Mouse (Mus musculus) C2C12 (cell line): Measurements from ENCODE around the gene Lmbr1l. TPM values are rescaled to one million over a fixed set of nuclear protein-coding genes. Genes with fewer than 3 reads are reported as not detected.
"Not testable (repeated sequence)": the region's sequence is repeated elsewhere in the genome, so short reads cannot be mapped to it uniquely, and the experiment has no call there.

Source experiments
- H3K27me3 ChIP-seq: one replicate; pipeline ENCODE4 v1.6.1; 2011; ENCODE audit not compliant: control insufficient read depth, insufficient read depth, insufficient read length
- H3K36me3 ChIP-seq: one replicate; pipeline ENCODE4 v1.6.1; 2011; ENCODE audit not compliant: control insufficient read depth, insufficient read depth
- H3K4me3 ChIP-seq: one replicate; pipeline ENCODE4 v1.5.1; 2011; ENCODE audit warnings: mild to moderate bottlenecking, control low read depth; ENCODE audit not compliant: poor library complexity, insufficient read depth, severe bottlenecking
- H3K79me2 ChIP-seq: one replicate; pipeline ENCODE4 v1.6.1; 2011; ENCODE audit not compliant: control insufficient read depth, insufficient read depth
- H3K79me3 ChIP-seq: one replicate; pipeline ENCODE4 v1.6.1; 2011; ENCODE audit warnings: low read depth, control low read depth
- H3ac ChIP-seq: one replicate; pipeline ENCODE3; 2011; ENCODE audit warnings: low read depth; ENCODE audit not compliant: control insufficient read depth, insufficient read length
- CEBPB ChIP-seq: IDR thresholded peaks from one replicate; pipeline ENCODE4 v1.6.1; 2011; ENCODE audit warnings: low read depth, mild to moderate bottlenecking, control low read depth, moderate library complexity
- CTCF ChIP-seq: IDR thresholded peaks from one replicate; pipeline ENCODE4 v1.5.1; 2011; ENCODE audit not compliant: control insufficient read depth, insufficient read depth, insufficient read length
- FOSL1 ChIP-seq: IDR thresholded peaks from one replicate; pipeline ENCODE4 v1.8.0; 2011; ENCODE audit warnings: mild to moderate bottlenecking, low read length; ENCODE audit not compliant: poor library complexity, insufficient read depth, severe bottlenecking
- MAX ChIP-seq: IDR thresholded peaks from one replicate; pipeline ENCODE4 v1.6.1; 2011; ENCODE audit warnings: mild to moderate bottlenecking, control low read depth
- MYOD1 ChIP-seq: IDR thresholded peaks from one replicate; pipeline ENCODE4 v1.6.1; 2011; ENCODE audit warnings: low read depth; ENCODE audit not compliant: control insufficient read depth, insufficient read length
- MYOG ChIP-seq: IDR thresholded peaks from one replicate; pipeline ENCODE4 v1.6.1; 2011; ENCODE audit not compliant: control insufficient read depth, insufficient read length; ENCODE audit errors: extremely low read depth
- USF1 ChIP-seq: IDR thresholded peaks from one replicate; pipeline ENCODE4 v1.6.1; 2011; ENCODE audit warnings: low read depth, mild to moderate bottlenecking, control low read depth, moderate library complexity
- polyA plus RNA-seq: library from polyadenylated mRNA; unstranded; fragments of >200 nt; fragmentation: generic; extraction: Trizol; gene quantifications from one replicate; pipeline ENCODE4 v1.2.1, GENCODE M21; 2012; ENCODE audit warnings: missing spikeins

The Lmbr1l gene
- polyA plus RNA-seq, 1 experiment, result 18.0 TPM

DNA sequence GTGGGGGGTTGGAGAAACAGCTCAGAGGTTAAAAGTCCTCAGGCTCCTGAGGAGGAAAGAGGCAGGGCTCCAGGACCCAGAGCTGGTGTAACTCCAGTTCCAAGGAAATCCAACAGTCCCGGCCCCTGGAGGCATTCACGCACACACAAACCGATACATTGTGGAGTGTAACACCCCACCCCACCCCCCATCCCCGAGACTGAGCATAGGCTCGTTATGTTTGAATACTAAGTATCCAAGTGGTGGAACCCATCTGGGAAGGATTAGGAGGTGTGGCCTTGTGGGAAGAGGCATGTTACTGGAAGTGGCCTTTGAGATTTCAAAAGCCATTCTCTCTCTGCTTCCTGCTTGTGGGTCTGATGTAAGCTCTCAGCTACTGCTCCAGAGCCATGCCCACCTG, 3.5 kb upstream of the Lmbr1l start:
- Histone ChIP-seq H3ac (no peak overlapping the region), H3K79me2 (peaks cover 10% of the 10 kb centered on the region), H3K36me3 (no peaks in the 10 kb centered on the region), H3K79me3 (no peaks in the 10 kb centered on the region), H3K4me3 (no peak overlapping the region), H3K27me3 (no peaks in the 10 kb centered on the region)
- TF ChIP-seq USF1, result no peak
- no peak for TF ChIP-seq MAX
- no peak for TF ChIP-seq CEBPB
- no peak for TF ChIP-seq MYOD1
- TF ChIP-seq MYOG, result no peak
- no peak for TF ChIP-seq CTCF
- TF ChIP-seq FOSL1, result no peak

DNA sequence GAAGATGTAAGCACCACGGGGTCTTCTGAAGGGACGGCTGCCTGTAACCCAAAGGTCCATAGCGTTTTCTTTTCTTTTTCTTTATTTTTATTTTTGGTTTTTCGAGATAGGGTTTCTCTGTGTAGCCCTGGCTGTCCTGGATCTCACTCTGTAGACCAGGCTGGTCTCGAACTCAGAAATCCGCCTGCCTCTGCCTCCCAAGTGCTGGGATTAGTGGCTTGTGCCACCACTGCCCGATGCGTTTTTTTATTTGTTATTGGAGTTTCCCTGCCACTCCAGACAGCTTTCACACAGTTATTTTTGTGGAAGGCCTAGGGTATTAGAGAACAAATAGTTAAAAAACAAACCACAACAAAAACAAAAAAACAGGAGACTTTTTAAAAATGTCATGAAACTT, 466 bp upstream of the Lmbr1l start:
- peak overlapping the region; percentile 23 for H3K4me3 ChIP-seq
- not testable (repeated sequence) for H3K36me3 ChIP-seq, H3K79me3 ChIP-seq, H3K27me3 ChIP-seq
- H3K79me2 ChIP-seq, result peaks cover 34% of the 10 kb centered on the region
- H3ac ChIP-seq, result peak overlapping the region; percentile 28

DNA sequence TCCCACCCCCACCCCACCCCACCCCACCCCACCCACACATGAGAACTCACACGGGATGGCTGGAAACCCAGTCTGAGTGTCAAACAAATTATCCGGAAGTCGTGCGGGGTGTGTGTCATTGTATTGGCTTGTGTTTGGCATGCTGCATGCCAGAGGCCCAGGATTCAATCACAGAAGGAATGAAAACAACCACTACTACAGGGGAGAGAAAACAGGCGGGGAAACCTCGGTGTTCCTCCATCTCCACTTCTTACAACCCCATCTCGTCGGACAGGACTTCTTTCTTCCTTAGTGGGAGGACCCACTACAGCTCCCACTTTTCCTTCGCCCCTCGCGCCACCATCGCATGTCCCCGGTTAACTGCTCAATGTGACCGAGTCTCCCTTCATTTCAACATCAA, 940 bp downstream of the Lmbr1l start:
- TF ChIP-seq FOSL1 (no peak), CTCF (no peak), CEBPB (no peak), USF1 (no peak), MYOG (no peak), MYOD1 (no peak), MAX (peak; percentile 55)
- Histone ChIP-seq H3K27me3 (no peaks in the 10 kb centered on the region), H3K4me3 (peak overlapping the region; percentile 78), H3K36me3 (peaks cover 19% of the 10 kb centered on the region), H3K79me3 (no peaks in the 10 kb centered on the region), H3ac (peak overlapping the region; percentile 32), H3K79me2 (peaks cover 34% of the 10 kb centered on the region)

DNA sequence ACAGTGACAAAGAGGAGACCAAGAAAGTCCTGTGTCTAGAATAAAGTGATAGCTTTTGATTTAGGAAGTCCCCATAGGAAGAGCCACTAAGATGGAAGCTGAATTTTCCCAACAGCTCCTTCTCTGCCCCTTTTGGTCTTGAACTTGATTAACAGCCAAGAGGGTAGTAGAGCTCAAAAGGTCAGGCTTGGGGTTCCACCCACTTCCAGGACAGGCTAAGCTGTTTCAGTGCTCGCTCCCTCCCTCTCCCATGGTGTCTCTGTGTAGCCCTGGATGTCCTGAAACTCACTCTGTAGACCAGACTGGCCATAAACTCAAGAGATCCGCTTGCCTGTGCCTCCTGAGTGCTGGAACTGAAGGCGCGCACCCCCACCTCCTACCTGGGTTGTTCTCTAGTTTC, 2.0 kb downstream of the Lmbr1l start:
- H3K79me2 ChIP-seq, result peaks cover 34% of the 10 kb centered on the region
- no peaks in the 10 kb centered on the region for H3K27me3 ChIP-seq
- H3ac ChIP-seq, result no peak overlapping the region
- TF ChIP-seq CTCF (no peak), MYOG (no peak), FOSL1 (no peak), CEBPB (no peak), MYOD1 (no peak), MAX (no peak), USF1 (no peak)
- no peaks in the 10 kb centered on the region for H3K79me3 ChIP-seq
- no peak overlapping the region for H3K4me3 ChIP-seq
- H3K36me3 ChIP-seq, result peaks cover 30% of the 10 kb centered on the region

DNA sequence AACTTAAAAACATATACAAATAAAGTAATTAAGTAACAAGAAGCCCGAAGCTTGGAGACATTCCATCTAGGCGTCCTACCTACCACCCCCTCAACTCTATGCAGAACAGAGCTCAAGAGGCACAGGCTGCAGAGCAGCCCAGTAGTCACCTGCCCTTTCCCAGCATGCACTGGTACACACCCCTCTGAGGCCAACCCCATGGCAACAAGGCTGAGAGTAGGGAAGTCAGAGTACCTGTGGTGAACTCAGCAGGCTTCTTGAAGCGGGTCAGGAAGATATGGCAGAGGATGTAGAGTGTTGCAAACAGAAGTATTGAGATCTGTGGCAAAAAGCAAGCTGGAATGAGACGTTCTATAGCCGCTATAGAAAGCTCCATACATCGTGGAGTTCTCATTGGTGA, 3.1 kb downstream of the Lmbr1l start:
- H3ac ChIP-seq, result no peak overlapping the region
- H3K79me3 ChIP-seq, result no peaks in the 10 kb centered on the region
- TF ChIP-seq MYOD1 (no peak), CTCF (no peak), USF1 (no peak), MYOG (no peak), MAX (no peak), FOSL1 (no peak), CEBPB (no peak)
- no peak overlapping the region for H3K4me3 ChIP-seq
- H3K79me2 ChIP-seq, result peaks cover 34% of the 10 kb centered on the region
- H3K36me3 ChIP-seq, result peaks cover 41% of the 10 kb centered on the region
- no peaks in the 10 kb centered on the region for H3K27me3 ChIP-seq

DNA sequence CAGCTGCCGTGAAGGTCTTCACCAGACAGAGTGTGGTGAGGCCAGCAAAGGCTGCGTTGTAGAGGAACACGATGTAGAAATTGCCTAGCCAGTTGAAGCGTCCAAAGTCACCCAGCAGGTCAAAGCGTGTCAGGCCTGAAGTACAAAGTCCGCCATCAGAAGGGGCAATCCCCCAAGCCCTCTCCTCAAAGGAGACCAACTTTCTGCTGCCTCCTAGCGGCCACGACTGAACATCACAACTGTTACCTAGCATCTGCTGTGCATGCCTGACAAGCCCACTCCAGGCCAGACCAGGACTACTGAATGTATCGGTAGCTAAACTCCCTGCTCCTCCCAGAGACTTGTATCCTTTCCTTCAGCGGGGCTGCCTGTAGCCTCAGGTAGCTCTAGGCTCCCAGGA, 13.3 kb downstream of the Lmbr1l start:
- H3K36me3 ChIP-seq, result peaks cover 11% of the 10 kb centered on the region

More for the DNA sequence above, 13.3 kb downstream of the Lmbr1l start:
- no peaks in the 10 kb centered on the region for H3K79me3 ChIP-seq
- H3K27me3 ChIP-seq, result no peaks in the 10 kb centered on the region
- no peak for TF ChIP-seq MYOD1
- peak; percentile 66 for TF ChIP-seq CTCF
- no peak overlapping the region for H3ac ChIP-seq
- H3K79me2 ChIP-seq, result no peaks in the 10 kb centered on the region
- no peak overlapping the region for H3K4me3 ChIP-seq
